Mouse (Mus musculus) CD8-positive naive resting alpha-beta T cell, adult 57 days (primary cell): ENCODE data around the gene Tab3. TPM values are rescaled to one million over a fixed set of nuclear protein-coding genes. Genes with fewer than 3 reads are reported as not detected.

Experiments used
- total RNA-seq: library from RNA; stranded (reverse); gene quantifications from one replicate; pipeline ENCODE4 v1.2.4, GENCODE M21; 2023

Gene Tab3
- total RNA-seq, result 18.7 TPM

GRCm38 (mm10) chrX:85573532-85574181 lies at the start of gene Tab3:
TSS of gene Tab3 (plus strand) at chrX:85574022.

Other genes starting within 250 kb of the Tab3 start
- 7.3 TPM for gene Gk, start 202.8 kb downstream of the Tab3 start, total RNA-seq